Mouse (Mus musculus) heart, embryonic 14.5 days (tissue): ENCODE data around the gene Slc35e4. TPM values are rescaled to one million over a fixed set of nuclear protein-coding genes. Genes with fewer than 3 reads are reported as not detected.
"Not testable (repeated sequence)": the region's sequence is repeated elsewhere in the genome, so short reads cannot be mapped to it uniquely, and the experiment has no call there.

Experiments
- ATAC-seq: fragments of 200-750 bp; cut with Nextera tagmentation; 2 replicates; pipeline ENCODE4 v1.8.0; 2017; ENCODE audit warnings: low read depth, moderate TSS enrichment; ENCODE audit not compliant: insufficient number of reproducible peaks, insufficient read depth, low FRiP score
- H3K27ac ChIP-seq, 2 experiments: fragments of 200-500 bp in 1 of 2; fragments of 300-500 bp in 1 of 2; sonication (generic) in 1 of 2; replicated peaks in 1 of 2; 2 replicates each; pipeline ENCODE4 v1.5.1; 2012 to 2014; ENCODE audit warnings: low read depth in 2 of 2, low read length in 2 of 2, control low read depth in 1 of 2, mild to moderate bottlenecking in 1 of 2, mixed read lengths in 1 of 2; ENCODE audit not compliant: control insufficient read depth in 1 of 2, insufficient read depth in 1 of 2
- H3K27me3 ChIP-seq: fragments of 300-500 bp; sonication (generic); 2 replicates; pipeline ENCODE4 v1.6.1; 2014; ENCODE audit warnings: mild to moderate bottlenecking, low read length, control low read depth; ENCODE audit not compliant: control insufficient read depth, insufficient read depth
- H3K36me3 ChIP-seq: fragments of 300-500 bp; sonication (generic); 2 replicates; pipeline ENCODE4 v1.6.1; 2014; ENCODE audit warnings: mild to moderate bottlenecking, control low read depth, low read length, mixed read lengths; ENCODE audit not compliant: control insufficient read depth, insufficient read depth
- H3K4me1 ChIP-seq, 2 experiments: fragments of 200-500 bp in 1 of 2; fragments of 300-500 bp in 1 of 2; sonication (generic) in 1 of 2; 2 replicates each; pipeline ENCODE4 v1.6.1; 2012 to 2014; ENCODE audit warnings: low read length in 2 of 2, control low read depth in 1 of 2, mixed read lengths in 1 of 2; ENCODE audit not compliant: control insufficient read depth in 2 of 2, insufficient read depth in 2 of 2
- H3K4me2 ChIP-seq: fragments of 300-500 bp; sonication (generic); 2 replicates; pipeline ENCODE4 v1.6.1; 2014; ENCODE audit warnings: mild to moderate bottlenecking, low read length
- H3K4me3 ChIP-seq, 2 experiments: fragments of 200-500 bp in 1 of 2; fragments of 300-500 bp in 1 of 2; sonication (generic) in 1 of 2; 2 replicates each; pipeline ENCODE4 v1.5.1; 2012 to 2014; ENCODE audit warnings: low read length in 2 of 2, mild to moderate bottlenecking in 2 of 2, control low read depth in 1 of 2, low read depth in 1 of 2, moderate library complexity in 1 of 2; ENCODE audit not compliant: control insufficient read depth in 1 of 2, insufficient read depth in 1 of 2
- H3K9ac ChIP-seq: fragments of 300-500 bp; sonication (generic); 2 replicates; pipeline ENCODE4 v1.6.1; 2014; ENCODE audit warnings: mild to moderate bottlenecking, low read length
- H3K9me3 ChIP-seq: fragments of 300-500 bp; sonication (generic); 2 replicates; pipeline ENCODE4 v1.6.1; 2016; ENCODE audit warnings: low read length, control low read depth; ENCODE audit not compliant: control insufficient read depth
- WGBS: fragments of 180-500 bp; shearing (Covaris S2); extraction: QIAGEN DNeasy Blood & Tissue Kit; methylation state at CpG from one replicate; pipeline ENCODE4 v1.1.7; 2014; 5-methylcytosine and 5-hydroxymethylcytosine counted together
- polyA plus RNA-seq: library from polyadenylated mRNA; unstranded; fragments of >200 nt; fragmentation: Nextera tagmentation; extraction: Ambion mirVana; gene quantifications from 2 replicates; pipeline ENCODE4 v1.2.1, GENCODE M21; 2014

Slc35e4 gene
- polyA plus RNA-seq, 1 experiment from 2014 or later = 3.4 TPM

DNA sequence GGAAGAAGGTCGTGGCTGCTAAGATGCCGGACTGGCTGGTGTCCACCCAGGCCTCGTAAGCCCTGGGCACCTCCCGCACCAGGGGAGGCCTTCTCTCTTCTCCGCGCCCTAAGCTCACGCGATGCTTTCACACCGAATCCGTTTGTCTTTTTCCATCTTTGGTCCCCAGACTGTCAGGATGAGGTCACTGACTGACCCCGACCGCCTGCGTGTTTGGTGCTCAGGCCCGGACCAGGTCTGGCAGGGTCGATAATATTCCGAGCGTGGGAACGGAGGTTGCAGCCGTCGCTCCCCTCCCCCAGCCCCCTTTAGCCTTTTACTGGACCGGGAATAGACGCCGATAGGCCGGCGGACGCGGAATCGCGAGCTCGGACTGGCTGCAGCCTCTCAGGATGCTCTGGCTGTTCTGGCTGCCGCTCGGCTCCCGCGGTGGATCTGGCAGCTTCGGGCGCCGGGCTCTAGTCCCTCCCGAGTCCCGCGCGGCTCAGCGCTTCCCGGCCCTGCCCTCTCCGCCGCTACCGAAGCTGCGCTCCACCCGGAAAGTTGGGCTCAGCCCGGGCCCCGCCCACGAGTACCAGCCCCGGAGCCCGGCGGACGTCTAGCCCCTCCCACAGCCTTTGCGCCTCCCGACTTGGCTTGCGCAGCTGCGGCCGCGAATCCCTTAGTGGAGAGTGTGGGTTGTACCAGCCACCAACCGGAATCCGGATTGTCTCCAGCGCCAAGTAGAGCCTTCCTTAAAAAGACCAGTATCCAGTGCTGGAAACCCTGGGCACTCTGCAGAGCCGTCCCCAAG lies 952 bp downstream of the Slc35e4 start:
- under 1% methylated on average over 62 of the region's 65 CpGs for WGBS
- Histone ChIP-seq H3K36me3 (peaks cover 10% of the 10 kb centered on the region; the same call in 1 of the 2 replicates), H3K27me3 (no peaks in the 10 kb centered on the region), H3K4me2 (peak overlapping the region; percentile 96), H3K9me3 (no peaks in the 10 kb centered on the region), H3K9ac (peak overlapping the region; percentile 75), H3K4me3 (peak overlapping the region; percentile 53 to 67), H3K4me1 (peaks cover 29 to 40% of the 10 kb centered on the region in 2 experiments), H3K27ac (peak overlapping the region; percentile 56 to 75; a peak in 3 of 4 replicates)
- ATAC-seq = peak; percentile 84

DNA sequence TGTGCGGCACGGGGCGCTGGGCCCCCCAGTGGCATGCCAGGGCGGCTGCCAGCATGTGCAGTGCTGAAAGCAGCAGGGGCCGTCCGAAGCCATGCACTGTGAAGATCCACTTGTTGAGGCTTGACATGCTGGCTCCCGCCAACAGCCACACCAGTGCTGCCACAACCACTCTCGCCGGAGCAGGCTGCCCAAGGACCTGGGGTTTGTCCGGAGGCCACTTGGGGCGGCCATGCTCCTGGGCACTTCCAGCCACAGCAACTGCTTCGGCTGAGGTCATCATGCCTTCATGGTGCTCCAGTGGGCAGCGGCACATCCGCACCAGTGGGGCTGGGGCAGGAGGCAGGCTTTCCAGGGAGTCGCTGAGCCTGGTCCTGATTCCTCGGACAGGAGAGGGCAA lies 1.6 kb downstream of the Slc35e4 start:
- Histone ChIP-seq H3K27ac (no peak overlapping the region), H3K9me3 (no peaks in the 10 kb centered on the region), H3K4me2 (peak overlapping the region; percentile 96), H3K27me3 (no peaks in the 10 kb centered on the region), H3K4me3 (peak overlapping the region; percentile 53 to 67), H3K9ac (peak overlapping the region; percentile 75), H3K36me3 (peaks cover 10% of the 10 kb centered on the region; the same call in 1 of the 2 replicates), H3K4me1 (peaks cover 29 to 40% of the 10 kb centered on the region in 2 experiments)
- ATAC-seq = no peak
- 4% methylated on average over 16 of the region's 16 CpGs for WGBS

DNA sequence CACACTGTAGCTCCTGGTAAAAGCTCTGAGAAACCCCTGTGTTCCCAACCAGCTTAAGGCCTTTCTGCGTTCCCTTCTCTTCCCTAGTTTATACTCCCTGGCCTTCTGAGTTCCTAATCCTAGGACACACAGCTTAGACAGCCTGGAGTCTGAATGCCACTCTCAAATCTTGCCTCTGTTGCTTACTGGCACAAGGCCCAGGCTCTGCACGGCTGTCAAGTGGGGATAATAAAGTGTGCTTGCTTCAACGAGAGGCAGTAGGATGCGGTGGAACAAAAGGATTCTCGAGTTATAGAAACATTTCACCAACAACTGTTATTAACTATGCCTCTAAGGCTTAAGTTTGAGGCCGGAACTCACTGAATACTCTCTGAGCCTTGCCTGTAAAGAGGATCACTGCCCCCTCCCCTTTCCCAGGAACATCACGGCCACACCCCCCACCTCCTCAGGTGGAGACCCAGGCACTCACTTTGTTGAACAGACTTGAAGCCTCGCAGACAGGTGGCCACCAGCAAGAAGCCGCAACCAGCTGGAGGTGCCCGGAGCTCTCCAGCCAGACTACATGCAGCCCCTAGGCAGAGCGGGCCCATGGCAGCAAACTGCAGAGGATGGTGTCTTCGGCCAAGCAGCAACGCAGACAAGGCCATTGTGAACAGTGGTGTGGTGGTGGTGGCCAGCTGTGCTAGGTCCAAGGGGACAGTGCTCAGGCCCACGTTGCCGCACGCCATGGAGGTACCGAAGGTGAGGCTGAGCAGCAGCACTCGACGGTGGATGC lies 2.2 kb downstream of the Slc35e4 start:
- Histone ChIP-seq H3K4me3 (peak overlapping the region; percentile 53 to 67), H3K4me2 (peak overlapping the region; percentile 96), H3K9ac (peak overlapping the region; percentile 75), H3K4me1 (peaks cover 29 to 40% of the 10 kb centered on the region in 2 experiments), H3K27me3 (no peaks in the 10 kb centered on the region), H3K9me3 (no peaks in the 10 kb centered on the region), H3K27ac (0 out of 4 replicates have a peak overlapping the region, but pooled peaks of 1 of the 2 experiments have one; percentile 23), H3K36me3 (peaks cover 11% of the 10 kb centered on the region; the same call in 1 of the 2 replicates)
- ATAC-seq = no peak
- WGBS = 17% methylated on average over 19 of the region's 19 CpGs

DNA sequence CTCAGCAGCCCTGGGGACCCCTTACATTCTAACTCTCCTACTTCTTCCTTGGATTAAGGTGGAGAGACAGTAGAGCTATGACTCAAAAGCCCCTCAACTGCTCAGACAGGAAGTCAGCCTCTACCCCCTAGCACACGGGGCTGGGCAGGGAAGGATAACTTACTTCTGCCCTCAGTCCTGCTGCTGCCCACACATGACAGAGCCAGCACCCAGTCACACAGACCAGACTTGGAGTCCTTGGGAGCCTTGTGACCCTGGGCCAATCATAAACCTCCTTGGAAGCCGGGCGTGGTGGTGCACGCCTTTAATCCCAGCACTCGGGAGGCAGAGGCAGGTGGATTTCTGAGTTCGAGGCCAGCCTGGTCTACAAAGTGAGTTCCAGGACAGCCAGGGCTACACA lies 3.0 kb downstream of the Slc35e4 start:
- not testable (repeated sequence) for H3K4me3 ChIP-seq, H3K27me3 ChIP-seq
- H3K27ac ChIP-seq = 0 out of 4 replicates have a peak overlapping the region, but pooled peaks of 1 of the 2 experiments have one; percentile 17

DNA sequence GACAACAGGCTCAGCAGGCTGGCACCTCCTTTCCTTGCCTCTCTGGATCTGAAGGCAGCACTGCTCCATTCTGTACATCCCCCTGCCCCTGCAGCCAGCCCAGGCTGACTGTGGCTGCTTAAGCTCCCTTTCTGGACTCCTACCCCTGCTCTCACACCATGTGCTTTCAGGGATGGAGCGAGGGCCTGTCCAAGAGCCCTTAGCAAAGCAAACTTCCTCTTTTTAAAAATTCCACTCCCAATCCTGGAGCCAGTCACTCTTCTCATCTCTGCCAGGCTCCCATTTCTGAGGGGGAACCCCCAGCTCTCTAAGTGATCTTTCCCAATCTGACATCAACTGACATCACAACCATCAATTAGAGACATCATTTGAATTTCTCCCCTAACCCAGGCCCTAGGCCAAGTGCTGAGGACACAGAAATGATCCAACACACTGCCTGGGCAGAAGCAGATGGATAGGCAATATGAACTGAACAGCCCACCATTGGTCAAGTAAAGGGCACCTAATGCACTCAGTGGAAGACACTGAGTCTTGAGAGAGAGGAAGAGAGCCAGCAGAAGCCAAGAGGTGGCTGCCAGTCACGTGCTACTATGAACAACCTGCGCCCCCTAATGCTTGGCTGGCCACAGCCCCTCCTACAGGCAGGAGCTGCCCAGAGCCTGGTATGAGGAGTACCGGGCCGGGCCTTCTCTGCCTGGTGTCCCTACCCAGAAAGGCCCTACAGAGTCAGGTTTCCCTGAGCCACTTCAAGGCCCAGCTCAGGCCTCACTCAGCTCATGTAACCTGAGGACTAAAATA lies 3.8 kb downstream of the Slc35e4 start:
- H3K27me3 ChIP-seq = no peaks in the 10 kb centered on the region
- H3K27ac ChIP-seq = peak overlapping the region; percentile 3 to 35; a peak in 2 of 4 replicates
- no peak for ATAC-seq
- peaks cover 9% of the 10 kb centered on the region; the same call in 1 of the 2 replicates for H3K36me3 ChIP-seq
- H3K4me3 ChIP-seq = no peak overlapping the region
- H3K9ac ChIP-seq = peak overlapping the region; percentile 41; the same call in 1 of the 2 replicates
- H3K4me1 ChIP-seq = peaks cover 29 to 34% of the 10 kb centered on the region in 2 experiments
- 37% methylated on average over 5 of the region's 5 CpGs for WGBS
- H3K9me3 ChIP-seq = no peaks in the 10 kb centered on the region
- peak overlapping the region; percentile 96 for H3K4me2 ChIP-seq

More for the DNA sequence above, 3.0 kb downstream of the Slc35e4 start:
- not testable (repeated sequence) for H3K9ac ChIP-seq, H3K36me3 ChIP-seq, H3K9me3 ChIP-seq, ATAC-seq
- H3K4me2 ChIP-seq = peak overlapping the region; percentile 96; the same call in 1 of the 2 replicates
- WGBS = 85% methylated on average over 5 of the region's 6 CpGs
- peaks cover 29 to 40% of the 10 kb centered on the region in 2 experiments for H3K4me1 ChIP-seq

DNA sequence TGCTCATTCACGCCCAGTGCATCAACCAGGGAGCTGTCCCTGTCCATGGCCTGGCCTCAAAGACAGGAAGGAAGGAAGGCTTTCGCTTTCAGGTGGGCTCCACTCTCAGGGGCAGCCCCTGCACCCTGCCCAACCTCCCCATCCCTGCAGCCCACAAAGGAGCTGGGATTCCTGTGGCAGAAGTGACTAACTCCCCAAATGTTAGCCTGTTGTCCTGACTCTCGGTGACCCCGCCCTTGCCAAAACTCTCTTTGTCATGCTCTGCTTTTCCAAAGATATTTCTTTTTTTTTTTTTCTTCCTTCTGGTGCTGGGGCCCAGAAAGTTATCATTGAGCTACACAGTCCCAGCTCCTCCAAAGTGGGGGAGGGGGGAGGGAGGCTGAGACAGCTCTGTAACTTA lies 5.2 kb downstream of the Slc35e4 start:
- no peak overlapping the region for H3K27ac ChIP-seq
- H3K27me3 ChIP-seq = no peaks in the 10 kb centered on the region
- no peak overlapping the region for H3K4me3 ChIP-seq
- 89% methylated on average over 4 of the region's 4 CpGs for WGBS
- no peak overlapping the region for H3K4me2 ChIP-seq
- peaks cover 29 to 33% of the 10 kb centered on the region in 2 experiments for H3K4me1 ChIP-seq
- no peaks in the 10 kb centered on the region for H3K9me3 ChIP-seq
- no peak overlapping the region for H3K9ac ChIP-seq
- H3K36me3 ChIP-seq = peaks cover 14% of the 10 kb centered on the region; the same call in 1 of the 2 replicates
- ATAC-seq = no peak

DNA sequence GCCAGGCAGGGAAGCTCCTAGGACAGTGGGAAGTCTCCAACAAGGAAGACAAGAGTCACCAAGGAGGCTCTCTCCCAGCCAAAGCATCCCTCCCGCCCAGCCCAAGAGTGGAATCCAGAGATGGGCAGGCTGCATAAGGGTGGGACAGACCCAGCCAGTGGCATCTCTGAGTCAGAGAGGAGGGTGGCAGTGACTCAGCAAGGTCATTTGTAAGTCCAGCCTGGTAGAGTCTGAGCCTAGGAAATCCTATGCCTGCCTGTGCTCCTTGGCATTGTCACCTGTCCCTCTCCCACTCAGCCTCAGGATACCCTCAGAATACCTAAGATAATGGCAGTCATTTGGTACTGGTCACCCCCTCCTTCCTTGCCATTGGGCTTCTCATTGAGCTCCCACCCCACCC lies 9.0 kb downstream of the Slc35e4 start:
- Histone ChIP-seq H3K9ac (no peak overlapping the region), H3K27me3 (no peaks in the 10 kb centered on the region), H3K4me1 (peaks cover 5 to 6% of the 10 kb centered on the region in 2 experiments; a peak in 3 of 4 replicates), H3K9me3 (no peaks in the 10 kb centered on the region), H3K4me3 (no peak overlapping the region), H3K27ac (no peak overlapping the region), H3K36me3 (peaks cover 14% of the 10 kb centered on the region; the same call in 1 of the 2 replicates), H3K4me2 (no peak overlapping the region)
- 100% methylated on average over 1 of the region's 1 CpGs for WGBS
- no peak for ATAC-seq
